Mouse (Mus musculus) adrenal gland, postnatal 25 days (tissue): ENCODE measurements around the gene Hmg20a. TPM values are rescaled to one million over a fixed set of nuclear protein-coding genes. Genes with fewer than 3 reads are reported as not detected.

Source experiments
- DNase-seq: peaks from one replicate; pipeline ENCODE4 v3.0.0; 2021; ENCODE audit warnings: mixed read lengths
- total RNA-seq: library from RNA; stranded (reverse); gene quantifications from 2 replicates; pipeline ENCODE4 v1.2.3, GENCODE M21; 2021

The Hmg20a gene
- total RNA-seq, 1 experiment from 2014 or later: 52.3 TPM

GRCm38 (mm10) chr9:56533916-56534315 is 115.5 kb downstream of the Hmg20a start:
- no peak for DNase-seq

DNA sequence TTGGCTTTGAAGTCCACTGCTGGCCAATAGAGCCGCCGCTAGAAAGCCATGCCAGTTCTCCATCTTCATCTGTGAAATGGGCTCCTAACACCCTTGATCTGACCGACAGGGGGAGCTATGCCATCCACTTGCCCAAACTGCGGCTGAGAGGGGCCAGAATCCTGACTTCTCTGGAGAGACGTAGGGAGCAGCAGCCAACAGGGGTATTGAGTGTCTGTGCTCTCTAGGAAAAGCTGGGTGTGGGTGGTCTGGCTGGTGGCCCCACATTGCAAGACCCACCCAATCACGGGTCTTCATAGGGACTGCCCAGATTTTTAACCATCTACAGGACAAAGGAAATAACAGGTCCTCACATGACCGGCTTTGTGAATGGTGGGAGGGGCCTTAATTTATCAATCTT is 116.3 kb downstream of the Hmg20a start:
- DNase-seq: no peak

DNA sequence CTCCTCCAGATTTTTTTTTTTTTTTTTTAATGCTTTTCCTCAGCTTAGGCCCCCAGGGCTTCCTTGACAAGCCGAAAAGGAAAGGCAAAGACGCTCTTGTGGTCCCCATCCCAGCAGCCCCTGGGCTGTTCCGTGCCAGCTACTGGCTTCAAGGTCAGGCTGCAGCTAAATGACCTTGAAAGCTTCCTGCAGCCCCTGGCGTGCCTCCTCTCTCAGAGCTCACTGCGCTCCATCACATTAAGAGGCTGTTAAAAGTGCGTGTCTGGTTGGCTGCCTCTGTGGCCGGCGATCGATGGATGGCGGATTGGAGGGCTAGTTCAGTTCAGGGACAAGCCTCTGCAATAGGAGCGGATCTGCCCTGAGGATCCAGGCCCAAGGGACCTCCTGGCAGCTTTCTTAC is 117.0 kb downstream of the Hmg20a start:
- DNase-seq: no peak

DNA sequence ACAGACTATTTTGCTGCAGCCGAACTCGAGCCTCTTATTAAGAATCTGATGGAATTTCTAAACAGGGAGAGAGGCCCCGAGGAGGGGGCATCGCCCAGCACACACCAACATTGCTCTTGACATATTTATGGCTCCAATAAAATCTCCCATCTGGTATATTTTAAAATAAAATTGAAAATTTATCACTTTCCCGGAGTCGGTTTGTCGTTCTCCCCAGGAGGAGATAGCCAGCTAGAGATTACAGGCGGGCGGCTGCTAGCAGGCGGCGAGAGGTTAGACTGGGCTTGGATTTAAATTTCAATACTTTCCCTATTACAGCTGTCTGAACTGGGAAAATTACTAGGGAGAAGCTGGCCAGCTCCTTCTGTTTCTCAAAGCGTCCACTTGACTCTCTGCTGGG is 121.6 kb downstream of the Hmg20a start:
- no peak for DNase-seq

GRCm38 (mm10) chr9:56544687-56545475 is 126.5 kb downstream of the Hmg20a start:
- no peak for DNase-seq

Other genes starting within 250 kb of the Hmg20a start
- gene Peak1, start 542 bp upstream of the Hmg20a start, total RNA-seq: 61.1 and 64.9 TPM in 2 replicates